Mouse (Mus musculus): Measurements from ENCODE around the gene Adam15.

DNA sequence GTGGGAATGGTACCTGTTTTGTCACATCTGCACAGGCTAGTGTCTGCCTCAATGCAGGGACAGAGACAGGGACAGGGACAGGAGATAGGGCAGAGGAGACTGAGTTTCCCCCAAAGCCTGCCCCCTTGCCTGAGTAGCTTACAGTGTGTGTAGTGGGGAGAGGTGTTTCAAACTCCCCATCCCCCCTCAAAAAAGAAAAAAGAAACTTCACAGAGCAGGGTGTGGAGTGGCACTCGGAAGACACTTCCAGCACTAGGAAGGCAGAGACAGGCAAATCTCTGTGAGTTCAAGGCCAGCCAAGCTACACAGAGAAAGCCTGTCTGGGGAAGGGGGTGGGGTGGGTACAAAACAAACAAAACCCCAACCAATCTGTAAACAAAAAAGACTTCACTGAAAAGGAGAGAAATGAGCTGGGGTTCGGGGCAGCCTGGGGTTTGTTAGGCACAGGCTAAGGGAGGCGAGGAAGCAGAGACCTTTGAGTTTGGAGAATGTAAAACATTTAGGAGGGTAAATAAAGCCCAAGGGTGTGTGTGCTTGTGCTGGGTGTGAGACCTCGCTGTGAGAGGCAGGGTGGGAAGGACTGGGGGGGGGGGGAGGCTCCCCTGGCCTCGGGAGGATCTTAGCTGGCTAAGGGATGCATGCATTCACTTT lies 23.9 kb upstream of the Adam15 start:
- TF ChIP-seq EP300 (IDR thresholded peaks at IDR 0.05; ENCODE audit: low read depth): no peak
- no peak for TF ChIP-seq CTCF (IDR thresholded peaks at IDR 0.05; ENCODE audit: low read depth)

All from liver, postnatal 0 days (tissue).